Mouse (Mus musculus): ENCODE measurements at regions not wholly inside any gene's neighbourhood (a gene's known extent, or its start where the extent isn't known, plus 50 kb on each side); places are given as distances from the start of the nearest gene placed in this dataset.

GRCm38 (mm10) chr14:102190786-102191185 lies 461.0 kb downstream of the Lmo7 start:
- TF ChIP-seq CTCF (IDR thresholded peaks at IDR 0.05; ENCODE audit: extremely low read depth, insufficient read depth, insufficient read length, insufficient replicate concordance) (no peak), POLR2A (IDR thresholded peaks at IDR 0.05; ENCODE audit: low read depth, low read length) (no peak)
